Mouse (Mus musculus): ENCODE data around the gene Ikbkg. TPM values are rescaled to one million over a fixed set of nuclear protein-coding genes. Genes with fewer than 3 reads are reported as not detected.

Ikbkg gene
- polyA plus RNA-seq (2015; fragmentation: Nextera tagmentation; extraction: Ambion mirVana) = 12.7 and 15.7 TPM in 2 replicates

DNA sequence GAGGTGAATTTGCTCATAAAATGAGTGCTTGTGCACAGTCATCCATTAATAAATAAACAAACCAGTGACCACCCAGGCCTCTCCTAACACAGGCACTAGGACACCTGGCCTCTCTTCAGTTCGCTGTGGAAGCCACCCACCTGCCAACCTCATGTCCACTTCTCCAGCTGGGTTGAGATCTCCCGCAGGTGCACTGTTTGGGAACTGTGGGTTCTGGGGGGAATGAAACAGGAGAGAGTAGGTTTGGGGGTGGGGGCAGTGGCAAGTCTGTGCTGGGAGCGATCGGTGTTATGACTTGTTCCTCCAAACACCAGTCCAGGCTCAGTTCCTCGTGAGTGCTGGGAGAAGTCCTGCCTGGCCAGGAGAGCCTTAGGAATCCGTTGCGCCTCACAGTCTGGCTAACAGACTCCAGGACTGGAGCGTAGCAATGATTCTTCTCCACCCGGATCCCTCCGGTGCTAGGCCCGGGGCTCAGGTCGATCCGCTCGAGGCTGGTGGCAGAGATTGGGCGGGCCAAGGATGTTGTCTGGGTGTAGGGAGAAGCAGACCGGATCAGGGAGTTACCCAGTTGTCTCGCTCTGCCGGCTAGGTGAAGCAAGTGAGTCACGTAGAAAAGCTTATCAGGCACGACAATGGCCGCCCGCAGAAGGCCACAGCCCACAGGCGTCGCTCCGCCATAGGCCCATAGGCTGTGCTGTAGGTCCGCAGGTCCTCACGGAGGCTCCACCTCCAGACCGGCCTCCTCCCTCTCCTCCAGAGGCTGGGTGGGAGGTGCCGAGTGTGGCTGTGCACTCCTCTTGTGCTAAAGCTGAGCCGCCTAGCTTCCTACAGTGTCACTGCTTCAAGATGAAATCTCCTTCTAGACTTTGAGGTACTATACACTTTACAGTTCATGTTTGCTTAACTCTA lies at the start of gene Ikbkg, which contains the start of gene Fam3a:
Gene Ikbkg (plus strand): TSS at position 756 of the 909 bp plus-strand sequence.
Gene Fam3a (minus strand): TSS at position 738 of the 909 bp plus-strand sequence.

GRCm38 (mm10) chrX:74353467-74353770 lies 39.7 kb upstream of the Ikbkg start, which contains the start of gene Lage3:
Gene Lage3, minus strand, starts transcription at chrX:74353618.

DNA sequence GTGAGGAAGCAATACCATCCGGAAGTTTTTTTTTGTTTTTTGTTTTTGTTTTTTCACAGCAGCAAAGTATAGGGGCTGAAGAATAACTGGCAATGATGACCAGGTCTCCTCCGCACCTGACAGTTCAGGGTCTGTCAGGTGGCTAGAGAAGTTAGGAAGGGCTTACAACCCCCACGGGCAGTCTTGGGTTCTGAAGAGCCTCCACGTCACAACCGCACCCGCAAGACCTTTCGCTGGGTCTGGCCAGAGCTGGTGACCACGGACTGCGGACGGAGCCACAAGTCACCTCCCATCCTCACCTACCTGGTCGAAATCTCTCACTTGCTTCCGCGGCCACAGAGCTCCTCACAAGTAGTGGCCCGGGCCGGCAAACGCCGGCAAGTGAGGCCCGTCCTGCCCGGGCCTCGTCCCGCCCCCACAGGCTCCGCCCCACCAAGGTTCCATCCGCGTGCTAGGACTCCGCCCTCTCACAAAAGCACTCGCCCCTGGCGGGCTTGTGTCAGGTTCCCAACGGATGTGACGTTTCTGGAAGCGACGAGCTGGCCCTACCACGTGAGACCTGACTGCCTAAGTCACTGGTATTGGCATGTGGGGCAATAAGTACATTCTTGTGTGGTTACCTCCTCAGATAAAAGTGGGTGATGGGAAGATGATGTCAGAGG lies 20.1 kb upstream of the Ikbkg start, which contains the start of the genes Ubl4a and Slc10a3:
Gene Ubl4a (minus strand): TSS at position 331 of the 662 bp plus-strand sequence.
Gene Slc10a3 (minus strand): TSS at position 462 of the 662 bp plus-strand sequence.

GRCm38 (mm10) chrX:74428826-74429276 lies 35.8 kb downstream of the Ikbkg start, which contains the start of gene G6pdx:
Gene G6pdx, minus strand, starts transcription at chrX:74429194.

DNA sequence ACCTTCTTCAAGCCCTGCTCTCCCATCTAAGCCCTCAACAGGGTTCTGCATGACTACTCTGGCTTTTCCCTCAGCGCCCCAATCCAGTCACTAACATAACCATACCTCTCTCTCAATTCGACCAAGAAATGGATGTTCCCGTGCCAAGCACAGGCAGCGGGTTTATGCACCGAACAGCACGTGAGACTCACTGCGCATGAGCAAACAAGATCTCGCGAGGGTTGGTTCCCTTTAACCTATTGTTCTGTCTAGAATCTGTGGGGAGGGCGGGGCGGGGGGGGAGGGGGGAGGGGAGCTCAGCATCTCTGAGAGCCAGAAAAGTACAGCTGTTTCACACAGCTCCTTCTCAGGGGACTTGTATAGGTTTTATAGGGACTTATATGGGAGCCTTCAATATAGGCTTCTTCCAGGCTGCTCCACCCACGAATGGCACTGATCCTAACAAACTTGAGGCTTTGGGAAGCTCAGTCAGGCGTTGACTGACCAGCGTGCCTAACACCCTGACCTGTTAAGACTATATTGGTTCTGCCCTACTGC lies 88.3 kb downstream of the Ikbkg start, which contains the start of gene Gm6880:
Gene Gm6880 (minus strand): TSS at position 51 of the 537 bp plus-strand sequence.

Other genes starting within 250 kb of the Ikbkg start
- not detected in 2 replicates for gene Tex28, start 225.5 kb upstream of the Ikbkg start, polyA plus RNA-seq (2015; fragmentation: Nextera tagmentation; extraction: Ambion mirVana)
- gene Tktl1, start 216.0 kb upstream of the Ikbkg start, polyA plus RNA-seq (2015; fragmentation: Nextera tagmentation; extraction: Ambion mirVana) = not detected in 2 replicates
- gene Flna, start 143.5 kb upstream of the Ikbkg start, polyA plus RNA-seq (2015; fragmentation: Nextera tagmentation; extraction: Ambion mirVana) = 59.1 and 60.0 TPM in 2 replicates
- 12.4 and 12.5 TPM in 2 replicates for gene Emd, start 138.6 kb upstream of the Ikbkg start, polyA plus RNA-seq (2015; fragmentation: Nextera tagmentation; extraction: Ambion mirVana)
- gene Rpl10, start 122.5 kb upstream of the Ikbkg start, polyA plus RNA-seq (2015; fragmentation: Nextera tagmentation; extraction: Ambion mirVana) = 795 and 803 TPM in 2 replicates
- 63.7 and 108 TPM in 2 replicates for gene Taz, start 111.4 kb upstream of the Ikbkg start, polyA plus RNA-seq (2015; fragmentation: Nextera tagmentation; extraction: Ambion mirVana)
- 19.2 and 21.0 TPM in 2 replicates for gene Dnase1l1, start 111.0 kb upstream of the Ikbkg start, polyA plus RNA-seq (2015; fragmentation: Nextera tagmentation; extraction: Ambion mirVana)
- 107 and 140 TPM in 2 replicates for gene Atp6ap1, start 96.2 kb upstream of the Ikbkg start, polyA plus RNA-seq (2015; fragmentation: Nextera tagmentation; extraction: Ambion mirVana)
- gene Gdi1, start 88.3 kb upstream of the Ikbkg start, polyA plus RNA-seq (2015; fragmentation: Nextera tagmentation; extraction: Ambion mirVana) = 158 and 175 TPM in 2 replicates
- 38.3 and 51.4 TPM in 2 replicates for gene Fam50a, start 80.3 kb upstream of the Ikbkg start, polyA plus RNA-seq (2015; fragmentation: Nextera tagmentation; extraction: Ambion mirVana)
- 4.2 and 6.4 TPM in 2 replicates for gene Plxna3, start 64.2 kb upstream of the Ikbkg start, polyA plus RNA-seq (2015; fragmentation: Nextera tagmentation; extraction: Ambion mirVana)
- 150 and 170 TPM in 2 replicates for gene Lage3, start 39.7 kb upstream of the Ikbkg start, polyA plus RNA-seq (2015; fragmentation: Nextera tagmentation; extraction: Ambion mirVana)
- gene Ubl4a, start 20.1 kb upstream of the Ikbkg start, polyA plus RNA-seq (2015; fragmentation: Nextera tagmentation; extraction: Ambion mirVana) = 61.6 and 67.4 TPM in 2 replicates
- gene Slc10a3, start 19.9 kb upstream of the Ikbkg start, polyA plus RNA-seq (2015; fragmentation: Nextera tagmentation; extraction: Ambion mirVana) = 15.6 and 28.1 TPM in 2 replicates
- gene Fam3a, start within 50 bp of the Ikbkg start, polyA plus RNA-seq (2015; fragmentation: Nextera tagmentation; extraction: Ambion mirVana) = 27.4 and 32.8 TPM in 2 replicates
- 34.2 and 68.2 TPM in 2 replicates for gene G6pdx, start 35.9 kb downstream of the Ikbkg start, polyA plus RNA-seq (2015; fragmentation: Nextera tagmentation; extraction: Ambion mirVana)
- 0.28 TPM in 1 of 2 replicates, not detected in the other for gene Gm6880, start 88.1 kb downstream of the Ikbkg start, polyA plus RNA-seq (2015; fragmentation: Nextera tagmentation; extraction: Ambion mirVana)
- gene Olfr1326-ps1, start 181.6 kb downstream of the Ikbkg start, polyA plus RNA-seq (2015; fragmentation: Nextera tagmentation; extraction: Ambion mirVana) = not detected in 2 replicates
- not detected in 2 replicates for gene Olfr1325, start 199.4 kb downstream of the Ikbkg start, polyA plus RNA-seq (2015; fragmentation: Nextera tagmentation; extraction: Ambion mirVana)